Mouse (Mus musculus): ENCODE data around the gene Rpl21.
A peak's percentile ranks its signal among the peaks of the same experiment; 100 is the strongest.

- TF ChIP-seq CTCF (IDR thresholded peaks at IDR 0.05; ENCODE audit: extremely low read depth, insufficient read depth, low read length): no peak
- 0 out of 2 replicates have a peak, but pooled peaks have one; percentile 15 for TF ChIP-seq POLR2A (IDR thresholded peaks at IDR 0.05; ENCODE audit: extremely low read depth, insufficient read depth, low read length)
Measured at GRCm38 (mm10) chr5:146861588-146861987, 28.9 kb downstream of the Rpl21 start.

Data from cortical plate, adult 2 months (tissue).